Mouse (Mus musculus): Measurements from ENCODE around the gene Brox.
"Not testable (repeated sequence)": the region's sequence is repeated elsewhere in the genome, so short reads cannot be mapped to it uniquely, and the experiment has no call there.

The Brox gene

GRCm38 (mm10) chr1:183296877-183297383 is at the start of gene Brox:
Gene Brox (minus strand): TSS chr1:183297269.
- DNase-seq (ENCODE audit: low read depth, low spot score), result peak; percentile 96

DNA sequence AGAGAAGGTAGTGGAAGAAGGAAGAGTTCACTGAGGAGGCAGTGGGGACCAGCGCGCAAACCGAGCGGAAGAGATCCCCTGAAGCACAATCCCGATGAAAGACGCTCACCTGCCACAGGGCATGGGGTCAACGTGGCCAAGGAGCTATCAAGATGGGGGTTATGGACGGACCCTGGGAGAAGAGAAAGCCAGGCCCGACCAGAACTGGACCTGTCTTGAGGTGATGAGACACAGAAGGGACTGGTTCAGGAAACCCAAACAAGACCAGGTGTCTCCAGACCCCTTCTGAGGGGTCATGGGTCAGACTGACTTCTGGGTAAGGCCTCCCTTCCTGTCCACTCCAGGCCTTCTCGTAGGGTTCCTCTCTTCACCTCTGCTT is 48.7 kb upstream of the Brox start:
- DNase-seq (ENCODE audit: low read depth, low spot score), result no peak

GRCm38 (mm10) chr1:183344886-183345816 is 48.1 kb upstream of the Brox start:
- peak; percentile 96 for DNase-seq (ENCODE audit: low read depth, low spot score)

DNA sequence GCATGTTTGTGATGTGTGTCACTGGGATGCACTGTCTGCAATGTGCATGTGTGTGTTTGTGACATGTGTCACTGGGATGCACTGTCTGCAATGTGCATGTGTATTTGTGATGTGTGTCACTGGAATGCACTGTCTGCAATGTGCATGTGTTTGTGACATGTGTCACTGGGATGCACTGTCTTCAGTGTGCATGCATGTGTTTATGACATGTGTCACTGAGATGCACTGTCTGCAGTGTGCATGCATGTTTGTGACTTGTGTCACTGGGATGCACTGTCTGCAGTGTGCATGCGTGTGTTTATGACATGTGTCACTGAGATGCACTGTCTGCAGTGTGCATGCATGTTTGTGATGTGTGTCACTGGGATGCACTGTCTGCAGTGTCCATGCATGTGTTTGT is 45.8 kb upstream of the Brox start:
- not testable (repeated sequence) for DNase-seq (ENCODE audit: low read depth, low spot score)

DNA sequence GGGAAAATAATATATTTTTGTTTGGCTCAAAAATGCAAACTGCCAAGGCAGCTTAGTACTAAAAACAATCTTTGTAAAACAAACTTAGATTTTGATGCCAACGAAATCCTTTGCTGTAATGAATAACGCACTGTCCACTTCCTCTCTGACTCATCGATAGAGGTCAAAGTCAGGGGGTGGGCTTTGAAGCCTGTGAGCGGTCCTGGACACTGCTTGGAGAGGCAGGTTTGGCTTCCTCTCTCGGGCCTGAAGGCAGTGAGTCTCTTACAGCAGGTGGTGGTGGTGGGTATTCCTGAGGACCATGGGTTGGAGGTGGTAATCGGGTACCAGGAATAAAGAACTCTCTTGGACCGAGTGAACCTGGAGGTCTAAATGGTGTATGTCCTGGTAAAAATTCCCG is 30.1 kb upstream of the Brox start:
- no peak for DNase-seq (ENCODE audit: low read depth, low spot score)

DNA sequence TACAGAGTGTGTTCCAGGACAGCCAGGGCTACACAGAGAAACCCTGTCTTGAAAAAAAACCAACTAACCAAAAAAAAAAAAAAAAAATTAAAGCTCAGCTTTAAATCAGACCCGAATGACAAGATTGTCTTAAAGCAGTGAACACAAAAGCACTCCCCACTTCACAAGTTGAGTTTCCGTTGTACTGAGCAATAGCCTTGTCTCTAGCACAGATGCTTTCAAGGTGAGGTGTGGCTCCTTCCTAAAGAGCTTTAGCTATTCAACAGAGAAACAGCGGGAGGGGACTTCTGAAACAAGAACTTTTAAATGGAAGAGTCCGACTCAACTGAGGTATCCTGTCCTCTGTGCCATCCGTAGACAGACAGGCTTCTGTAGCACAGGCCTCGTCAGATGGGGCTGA is 27.4 kb upstream of the Brox start:
- DNase-seq (ENCODE audit: low read depth, low spot score), result no peak

- no peak for DNase-seq (ENCODE audit: low read depth, low spot score)
Measured at GRCm38 (mm10) chr1:183323923-183324322, 26.9 kb upstream of the Brox start.

DNA sequence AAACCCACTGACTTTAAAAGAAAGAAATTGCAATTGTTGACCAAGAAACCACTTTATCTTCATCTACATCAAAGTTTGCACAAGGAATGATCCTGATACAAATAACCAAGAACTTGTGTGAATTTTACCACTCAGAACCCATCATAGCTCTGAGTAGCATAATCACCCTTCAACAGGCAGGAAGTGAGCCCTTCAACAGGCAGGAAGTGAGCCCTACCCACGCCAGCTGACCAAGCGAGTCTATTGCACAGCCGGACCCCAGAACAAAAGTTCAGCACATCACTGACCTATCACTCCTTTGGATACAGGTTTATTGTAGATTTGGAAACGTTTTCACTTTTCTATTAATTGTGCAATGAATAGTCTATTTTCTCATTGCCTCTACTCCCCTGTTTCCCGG is 25.4 kb upstream of the Brox start:
- DNase-seq (ENCODE audit: low read depth, low spot score), result not testable (repeated sequence)

DNA sequence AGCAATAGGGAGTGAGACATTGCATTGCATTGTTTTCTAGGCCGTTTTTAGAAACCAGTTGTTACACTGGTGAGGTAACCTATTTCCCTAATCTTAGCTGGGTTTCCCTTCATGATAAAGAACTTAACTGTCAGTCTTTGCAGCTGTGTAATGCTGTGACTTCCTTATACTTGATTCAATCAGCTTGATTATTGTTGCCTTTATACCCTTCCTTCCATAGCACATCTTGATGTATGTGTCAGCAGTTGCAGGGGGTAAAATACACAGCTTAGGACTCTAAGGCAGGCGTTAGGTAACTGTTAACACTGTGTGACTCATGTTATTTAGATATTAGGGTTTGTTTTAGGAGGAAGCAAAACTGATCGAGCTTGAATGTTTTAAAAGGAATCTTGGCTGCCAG is 23.6 kb upstream of the Brox start:
- no peak for DNase-seq (ENCODE audit: low read depth, low spot score)

GRCm38 (mm10) chr1:183315783-183316182 is 18.7 kb upstream of the Brox start:
- DNase-seq (ENCODE audit: low read depth, low spot score), result peak; percentile 38

DNA sequence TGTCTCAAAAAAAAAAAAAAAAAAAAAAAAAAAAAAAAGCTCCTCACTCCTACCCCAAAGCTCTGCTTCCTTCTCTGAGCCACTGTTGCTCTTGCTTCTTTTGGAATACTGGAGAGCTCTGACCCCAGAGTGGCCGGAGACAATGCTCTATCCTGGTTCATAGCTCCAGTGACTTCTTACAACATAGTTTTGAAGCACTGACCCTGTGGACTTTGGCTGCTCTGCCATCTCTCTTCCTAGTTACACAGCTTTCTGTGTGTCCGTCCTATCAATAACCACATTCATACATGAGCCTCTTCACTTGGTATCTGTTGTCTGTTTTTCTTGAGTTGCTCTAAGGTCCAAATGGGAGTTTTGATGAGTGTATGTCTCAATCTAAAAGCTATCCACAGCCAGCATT is 15.0 kb upstream of the Brox start:
- DNase-seq (ENCODE audit: low read depth, low spot score), result no peak

GRCm38 (mm10) chr1:183309601-183310000 is 12.5 kb upstream of the Brox start:
- not testable (repeated sequence) for DNase-seq (ENCODE audit: low read depth, low spot score)

DNA sequence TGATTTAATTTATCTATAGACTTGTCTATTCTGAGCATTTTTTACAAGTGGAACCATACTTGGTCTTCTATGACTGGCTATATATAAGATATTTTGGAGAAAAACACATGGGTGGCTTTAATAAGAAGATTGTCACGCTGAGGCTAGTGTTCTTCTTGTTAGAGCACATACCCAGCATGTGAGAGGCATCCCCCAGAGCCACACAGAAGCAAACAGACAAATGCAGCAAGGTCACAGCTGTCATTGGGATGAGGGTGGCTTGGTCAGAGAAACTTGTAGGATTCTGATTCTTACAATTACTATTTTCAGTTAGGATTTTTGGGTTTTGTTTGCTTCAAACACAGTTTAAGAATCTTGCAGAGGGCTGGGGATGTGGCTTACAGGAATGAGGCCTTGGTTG is 11.4 kb upstream of the Brox start:
- DNase-seq (ENCODE audit: low read depth, low spot score), result no peak

- DNase-seq (ENCODE audit: low read depth, low spot score), result no peak
Measured at GRCm38 (mm10) chr1:183307555-183307954, 10.5 kb upstream of the Brox start.

- DNase-seq (ENCODE audit: low read depth, low spot score), result peak; percentile 84
Measured at GRCm38 (mm10) chr1:183299161-183299560, 2.1 kb upstream of the Brox start.

GRCm38 (mm10) chr1:183297886-183298489 is 919 bp upstream of the Brox start:
- DNase-seq (ENCODE audit: low read depth, low spot score), result peak; percentile 74

DNA sequence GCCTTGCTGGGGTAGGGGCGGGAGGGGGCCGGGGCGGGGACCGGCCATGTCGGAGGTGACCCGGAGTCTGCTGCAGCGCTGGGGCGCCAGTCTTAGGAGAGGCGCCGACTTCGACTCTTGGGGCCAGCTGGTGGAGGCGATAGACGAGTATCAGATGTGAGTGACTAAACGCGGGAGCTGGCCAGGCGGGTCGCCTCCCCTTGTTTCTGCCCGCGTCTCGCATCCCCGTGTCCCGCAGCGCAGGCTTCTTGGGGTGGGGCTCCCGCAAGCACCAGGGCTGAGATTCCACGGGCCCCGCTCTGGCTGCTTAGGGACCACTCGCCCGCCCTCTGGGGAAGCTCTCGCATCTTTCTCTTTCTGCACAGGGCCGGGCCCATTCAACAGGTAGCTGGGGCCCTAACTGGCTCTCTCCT is 410 bp upstream of the Brox start:
- DNase-seq (ENCODE audit: low read depth, low spot score), result peak; percentile 64

DNA sequence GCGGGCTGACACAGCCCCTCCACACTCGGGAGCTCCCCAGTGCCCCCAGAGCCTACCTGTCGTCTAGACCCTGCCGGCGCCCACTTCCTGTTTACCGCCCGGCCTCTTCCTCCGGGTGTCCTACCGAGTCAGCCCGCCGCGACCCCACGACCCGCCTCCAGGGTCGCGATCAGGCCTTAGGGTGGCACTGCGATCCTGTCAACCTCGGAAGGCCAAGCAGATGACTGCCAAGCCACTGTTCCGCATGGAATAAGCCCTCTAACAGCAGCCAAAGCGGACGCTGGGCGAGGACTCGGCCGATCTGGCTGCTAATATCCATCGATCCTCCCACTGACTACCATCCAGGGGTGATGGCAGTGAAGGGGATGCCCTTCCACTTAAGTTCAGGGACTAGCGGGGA is 604 bp downstream of the Brox start, which contains the start of gene Aida:
Aida (plus strand) TSS at position 126 of the 400 bp plus-strand sequence.
- peak; percentile 71 for DNase-seq (ENCODE audit: low read depth, low spot score)

- DNase-seq (ENCODE audit: low read depth, low spot score), result no peak
Measured at GRCm38 (mm10) chr1:183289576-183289975, 7.5 kb downstream of the Brox start.

DNA sequence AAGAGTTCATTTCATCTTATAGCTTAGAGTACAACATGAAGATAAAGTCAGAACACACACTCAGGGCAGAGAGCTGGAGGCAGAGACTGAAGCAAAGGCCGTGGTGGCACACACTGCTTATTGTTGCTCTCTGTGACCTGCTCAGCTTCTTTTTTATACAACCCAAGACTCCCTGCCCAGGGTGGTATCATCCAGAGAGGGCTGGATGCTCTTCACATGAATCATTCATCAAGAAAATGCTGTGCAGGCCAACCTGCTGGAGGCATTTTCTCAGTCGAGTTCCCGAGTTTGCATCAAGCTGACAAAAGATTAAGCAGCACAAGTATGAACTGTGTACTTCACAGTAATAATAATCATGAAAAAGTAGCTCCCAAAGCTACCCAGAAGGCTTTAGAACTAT is 8.7 kb downstream of the Brox start:
- no peak for DNase-seq (ENCODE audit: low read depth, low spot score)

DNA sequence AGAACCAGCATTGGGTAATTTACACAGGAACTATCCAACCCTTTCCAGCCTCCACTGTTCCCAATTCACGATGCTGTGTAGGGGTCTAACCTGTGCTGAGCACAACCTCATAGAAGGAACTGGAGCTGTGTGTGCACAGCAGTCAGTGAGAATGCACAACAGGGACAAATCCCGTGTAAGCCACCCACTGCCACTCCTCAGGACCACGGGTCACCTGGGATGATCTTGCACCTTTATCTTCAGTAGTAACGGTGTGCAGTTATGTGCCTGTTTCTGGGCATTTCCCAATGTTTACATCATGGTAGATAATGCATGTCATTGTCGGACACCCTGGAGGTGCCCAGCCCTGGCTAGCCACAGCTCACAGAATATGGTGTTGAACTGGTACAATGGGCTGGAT is 21.3 kb downstream of the Brox start:
- no peak for DNase-seq (ENCODE audit: low read depth, low spot score)

- DNase-seq (ENCODE audit: low read depth, low spot score), result no peak
Measured at GRCm38 (mm10) chr1:183274385-183274784, 22.7 kb downstream of the Brox start.

All from CD4-positive, CD25-positive, alpha-beta regulatory T cell, adult 2 months (primary cell).